Mouse (Mus musculus) ZHBTc4 (cell line): ENCODE measurements around the gene Gm7544.
"Not testable (repeated sequence)": the region's sequence is repeated elsewhere in the genome, so short reads cannot be mapped to it uniquely, and the experiment has no call there.

Experiments
- DNase-seq: peaks from one replicate; pipeline ENCODE4 v3.0.0-alpha.2; 2011; ENCODE audit warnings: low read depth, low spot score

Gene Gm7544

DNA sequence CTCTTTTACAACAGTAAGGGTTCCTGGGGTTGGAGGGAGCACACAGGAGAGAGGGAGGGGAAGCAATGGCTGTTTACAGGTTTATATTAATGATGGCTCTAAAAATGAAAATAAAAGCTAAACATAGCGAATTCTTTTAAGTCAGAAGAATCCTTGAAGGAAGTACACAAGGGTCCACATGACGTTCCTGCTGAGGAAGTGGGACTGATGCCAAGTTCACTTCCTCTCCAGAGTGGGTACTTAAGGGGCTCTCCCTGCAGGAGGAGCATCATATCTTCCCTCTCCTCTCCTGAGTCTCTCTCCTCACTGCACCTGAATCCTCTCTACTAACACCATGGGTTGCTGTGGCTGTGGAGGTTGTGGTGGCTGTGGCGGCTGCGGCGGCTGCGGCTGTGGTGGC lies 31.2 kb downstream of the Gm7544 start, which contains the start of gene A030014E15Rik:
A030014E15Rik (plus strand) TSS at position 268 of the 400 bp plus-strand sequence.
- no peak for DNase-seq

DNA sequence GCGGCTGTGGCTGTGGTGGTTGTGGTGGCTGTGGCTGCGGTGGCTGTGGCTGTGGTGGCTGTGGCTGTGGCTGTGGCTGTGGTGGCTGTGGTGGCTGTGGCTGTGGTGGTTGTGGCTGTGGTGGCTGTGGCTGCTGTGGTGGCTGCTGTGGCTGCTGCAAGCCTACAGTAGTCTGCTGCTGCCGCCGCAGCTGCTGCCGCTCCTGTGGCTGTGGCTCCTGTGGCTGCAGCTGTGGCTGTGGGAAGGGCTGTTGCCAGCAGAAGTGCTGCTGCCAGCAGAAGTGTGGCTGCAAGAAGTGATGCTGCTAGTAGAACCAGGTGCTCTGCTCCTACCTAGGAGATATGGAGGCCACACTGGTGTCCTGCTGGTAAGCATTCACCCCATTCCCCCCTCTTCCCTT lies 42.4 kb downstream of the Gm7544 start:
- not testable (repeated sequence) for DNase-seq

DNA sequence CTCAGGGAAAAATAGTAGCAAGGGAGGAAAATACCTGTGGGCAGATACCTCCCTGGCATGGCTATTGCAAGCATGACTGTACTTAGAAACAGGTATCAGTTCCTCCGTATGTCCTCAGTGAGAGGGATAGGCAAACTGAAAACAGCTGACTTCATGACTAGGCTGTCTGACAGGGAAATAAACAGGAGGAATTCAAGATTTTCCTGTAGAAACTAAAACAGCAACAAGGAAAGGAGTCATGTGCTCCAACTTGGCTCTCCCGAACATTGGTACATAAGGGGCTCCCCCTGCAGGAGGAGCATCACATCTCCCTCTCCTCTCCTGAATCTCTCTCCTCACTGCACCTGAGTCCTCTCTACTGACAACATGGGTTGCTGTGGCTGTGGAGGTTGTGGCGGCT lies 42.8 kb downstream of the Gm7544 start, which contains the start of gene A030005L19Rik:
A030005L19Rik (plus strand) TSS at position 301 of the 400 bp plus-strand sequence.
- peak; percentile 38 for DNase-seq

DNA sequence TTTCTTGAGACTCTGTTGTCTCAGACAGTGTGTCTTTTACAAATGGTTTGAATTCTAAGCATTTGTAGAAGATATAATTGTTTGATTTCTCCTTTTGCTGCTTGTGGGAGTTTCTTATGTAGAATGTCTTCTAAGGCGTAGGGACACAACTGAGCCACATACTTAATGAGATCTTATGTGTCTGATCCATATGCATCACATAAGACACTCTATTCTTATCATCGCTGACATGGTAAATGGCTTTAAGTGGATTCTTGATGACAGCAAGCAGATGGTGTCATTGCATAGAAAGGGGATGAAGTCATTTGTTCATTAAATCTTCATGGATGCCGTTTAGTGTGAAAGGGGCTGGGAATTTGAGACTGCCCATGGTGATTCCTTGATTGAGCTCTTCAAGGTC lies 49.9 kb downstream of the Gm7544 start:
- DNase-seq = no peak
